Mouse (Mus musculus) stomach, embryonic 16.5 days (tissue): ENCODE measurements around the gene 1810043G02Rik. TPM values are rescaled to one million over a fixed set of nuclear protein-coding genes. Genes with fewer than 3 reads are reported as not detected.

Experiments
- ATAC-seq: fragments of 200-750 bp; cut with Nextera tagmentation; 2 replicates; pipeline ENCODE4 v1.8.0; 2017; ENCODE audit warnings: moderate number of reproducible peaks, moderate TSS enrichment; ENCODE audit not compliant: insufficient read depth, low FRiP score
- H3K27ac ChIP-seq: fragments of 300-500 bp; sonication (generic); 2 replicates; pipeline ENCODE4 v1.5.1; 2014; ENCODE audit warnings: low read length
- H3K27me3 ChIP-seq: fragments of 300-500 bp; sonication (generic); 2 replicates; pipeline ENCODE4 v1.6.1; 2014; ENCODE audit warnings: low read length, control low read depth, mixed read lengths; ENCODE audit not compliant: control insufficient read depth, insufficient read depth
- H3K36me3 ChIP-seq: fragments of 300-500 bp; sonication (generic); 2 replicates; pipeline ENCODE4 v1.6.1; 2014; ENCODE audit warnings: low read length; ENCODE audit not compliant: control insufficient read depth, insufficient read depth
- H3K4me1 ChIP-seq: fragments of 300-500 bp; sonication (generic); 2 replicates; pipeline ENCODE4 v1.6.1; 2014; ENCODE audit warnings: low read length, control low read depth, mixed read lengths; ENCODE audit not compliant: control insufficient read depth, insufficient read depth
- H3K4me2 ChIP-seq: fragments of 300-500 bp; sonication (generic); 2 replicates; pipeline ENCODE4 v1.6.1; 2014; ENCODE audit warnings: low read depth, low read length, mixed read lengths
- H3K4me3 ChIP-seq: fragments of 300-500 bp; sonication (generic); replicated peaks from 2 replicates; pipeline ENCODE4 v1.5.1; 2014; ENCODE audit warnings: mild to moderate bottlenecking, low read length
- H3K9ac ChIP-seq: fragments of 300-500 bp; sonication (generic); 2 replicates; pipeline ENCODE4 v1.6.1; 2014; ENCODE audit warnings: low read length
- H3K9me3 ChIP-seq: fragments of 300-500 bp; sonication (generic); replicated peaks from 2 replicates; pipeline ENCODE4 v1.6.1; 2016; ENCODE audit warnings: low read length, control low read depth; ENCODE audit not compliant: control insufficient read depth
- WGBS: fragments of 180-500 bp; shearing (Covaris S2); extraction: QIAGEN DNeasy Blood & Tissue Kit; methylation state at CpG from one replicate; pipeline ENCODE4 v1.1.7; 2014; 5-methylcytosine and 5-hydroxymethylcytosine counted together
- polyA plus RNA-seq: library from polyadenylated mRNA; unstranded; fragments of >200 nt; fragmentation: Nextera tagmentation; extraction: Ambion mirVana; gene quantifications from 2 replicates; pipeline ENCODE4 v1.2.1, GENCODE M21; 2015

The 1810043G02Rik gene
- polyA plus RNA-seq, 1 experiment from 2014 or later, result 24.8 TPM

GRCm38 (mm10) chr10:78029080-78029479 is 50.8 kb downstream of the 1810043G02Rik start:
- Histone ChIP-seq H3K4me2 (no peak overlapping the region), H3K9me3 (no peaks in the 10 kb centered on the region), H3K4me1 (no peaks in the 10 kb centered on the region), H3K36me3 (no peaks in the 10 kb centered on the region), H3K27ac (no peak overlapping the region), H3K27me3 (no peaks in the 10 kb centered on the region), H3K4me3 (no peak overlapping the region), H3K9ac (no peak overlapping the region)
- no peak for ATAC-seq
- WGBS, result 90% methylated on average over 1 of the region's 1 CpGs

GRCm38 (mm10) chr10:78031987-78032386 is 53.7 kb downstream of the 1810043G02Rik start:
- ATAC-seq, result no peak
- no peak overlapping the region for H3K4me2 ChIP-seq
- no peaks in the 10 kb centered on the region for H3K27me3 ChIP-seq
- H3K27ac ChIP-seq, result no peak overlapping the region
- no peaks in the 10 kb centered on the region for H3K4me1 ChIP-seq
- no peaks in the 10 kb centered on the region for H3K36me3 ChIP-seq
- no peak overlapping the region for H3K4me3 ChIP-seq
- H3K9ac ChIP-seq, result no peak overlapping the region
- no peaks in the 10 kb centered on the region for H3K9me3 ChIP-seq
- 73% methylated on average over 2 of the region's 2 CpGs for WGBS

Other genes with a start within 250 kb of the 1810043G02Rik start
- not detected in 2 replicates for gene Gm18596, start 235.9 kb upstream of the 1810043G02Rik start, polyA plus RNA-seq
- gene Gm9736, start 227.2 kb upstream of the 1810043G02Rik start, polyA plus RNA-seq, result not detected in 2 replicates
- not detected in 2 replicates for gene Gm3233, start 218.8 kb upstream of the 1810043G02Rik start, polyA plus RNA-seq
- not detected in 2 replicates for gene Gm3238, start 207.2 kb upstream of the 1810043G02Rik start, polyA plus RNA-seq
- not detected in 2 replicates for gene Gm7138, start 201.6 kb upstream of the 1810043G02Rik start, polyA plus RNA-seq
- not detected in 2 replicates for gene Gm3250, start 196.0 kb upstream of the 1810043G02Rik start, polyA plus RNA-seq
- gene Gm7137, start 190.3 kb upstream of the 1810043G02Rik start, polyA plus RNA-seq, result not detected in 2 replicates
- not detected in 2 replicates for gene Gm9639, start 183.4 kb upstream of the 1810043G02Rik start, polyA plus RNA-seq
- not detected in 2 replicates for gene Gm19668, start 179.4 kb upstream of the 1810043G02Rik start, polyA plus RNA-seq
- gene Gm9507, start 166.7 kb upstream of the 1810043G02Rik start, polyA plus RNA-seq, result not detected in 2 replicates
- gene Gm2696, start 163.8 kb upstream of the 1810043G02Rik start, polyA plus RNA-seq, result not detected in 2 replicates
- not detected in 2 replicates for gene Krtap10-4, start 151.4 kb upstream of the 1810043G02Rik start, polyA plus RNA-seq
- not detected in 2 replicates for gene Krtap10-10, start 142.6 kb upstream of the 1810043G02Rik start, polyA plus RNA-seq
- gene Gm36176, start 131.7 kb upstream of the 1810043G02Rik start, polyA plus RNA-seq, result not detected in 2 replicates
- gene Gm10318, start 125.7 kb upstream of the 1810043G02Rik start, polyA plus RNA-seq, result not detected in 2 replicates
- not detected in 2 replicates for gene Gm3285, start 116.5 kb upstream of the 1810043G02Rik start, polyA plus RNA-seq
- gene Lrrc3, start 76.0 kb upstream of the 1810043G02Rik start, polyA plus RNA-seq, result 5.8 and 6.7 TPM in 2 replicates
- gene Trpm2, start 8.0 kb upstream of the 1810043G02Rik start, polyA plus RNA-seq, result 1.1 and 1.5 TPM in 2 replicates
- gene Pfkl, start 31.6 kb downstream of the 1810043G02Rik start, polyA plus RNA-seq, result 195 and 225 TPM in 2 replicates
- 0.56 and 0.63 TPM in 2 replicates for gene Dnmt3l, start 63.4 kb downstream of the 1810043G02Rik start, polyA plus RNA-seq
- 0.15 and 0.20 TPM in 2 replicates for gene Aire, start 65.1 kb downstream of the 1810043G02Rik start, polyA plus RNA-seq
- gene Icosl, start 90.8 kb downstream of the 1810043G02Rik start, polyA plus RNA-seq, result 7.1 and 7.6 TPM in 2 replicates
- 39.5 and 46.6 TPM in 2 replicates for gene D10Jhu81e, start 191.3 kb downstream of the 1810043G02Rik start, polyA plus RNA-seq
- 15.5 and 16.6 TPM in 2 replicates for gene Pwp2, start 206.6 kb downstream of the 1810043G02Rik start, polyA plus RNA-seq